Mouse (Mus musculus): Measurements from ENCODE around the gene Gm12355. TPM values are rescaled to one million over a fixed set of nuclear protein-coding genes. Genes with fewer than 3 reads are reported as not detected.
A peak's percentile ranks its signal among the peaks of the same experiment; 100 is the strongest.
"Not testable (repeated sequence)": the region's sequence is repeated elsewhere in the genome, so short reads cannot be mapped to it uniquely, and the experiment has no call there.

The Gm12355 gene
- total RNA-seq (2021) = 10 to 100 TPM; 15.7 to 19.1 TPM
- long read RNA-seq, experiment 1, partial matches to known transcripts = 0 of 3 reads
- long read RNA-seq, experiment 1, other reads (novel, unspliced or antisense) = 0 of 3 reads
- long read RNA-seq, experiment 2 = 0 reads

GRCm38 (mm10) chr11:98625611-98626410 lies at the start of gene Gm12355, which contains the start of gene Gsdma3:
Gene Gm12355 (minus strand): TSS chr11:98625661.
Gene Gsdma3 (plus strand): TSS chr11:98626360.
- no peak for DNase-seq

GRCm38 (mm10) chr11:98673136-98673535 lies 47.7 kb upstream of the Gm12355 start:
- DNase-seq = peak; percentile 68

- DNase-seq = no peak
Measured at GRCm38 (mm10) chr11:98672482-98672881, 47.0 kb upstream of the Gm12355 start.

GRCm38 (mm10) chr11:98671857-98672256 lies 46.4 kb upstream of the Gm12355 start:
- DNase-seq = peak; percentile 21

DNA sequence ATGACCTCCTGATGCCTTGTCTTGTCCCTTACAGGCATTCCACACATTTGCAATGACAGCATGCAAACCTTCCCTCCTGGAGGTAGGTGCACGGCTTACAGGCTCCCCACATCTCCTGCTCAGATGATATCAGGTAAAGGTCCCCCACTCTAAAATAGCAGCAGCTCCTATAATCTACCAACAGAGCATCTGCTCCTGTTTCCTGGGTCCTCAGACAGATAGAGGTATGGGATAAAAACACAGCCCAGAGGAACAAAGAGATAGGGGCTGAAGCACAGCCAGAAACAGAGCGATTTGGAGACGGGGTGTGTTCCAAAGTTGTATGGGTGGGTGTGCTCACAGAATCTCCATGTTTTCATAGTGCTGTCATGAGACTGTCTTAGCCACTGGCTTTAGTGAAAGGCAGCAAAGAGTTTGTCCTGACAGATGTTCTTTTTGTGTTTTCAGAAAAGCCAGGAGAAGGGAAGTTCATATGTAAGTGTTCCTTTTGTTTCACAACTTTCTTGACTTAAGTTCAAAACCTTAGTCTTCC lies 45.9 kb upstream of the Gm12355 start:
- no peak for DNase-seq

DNA sequence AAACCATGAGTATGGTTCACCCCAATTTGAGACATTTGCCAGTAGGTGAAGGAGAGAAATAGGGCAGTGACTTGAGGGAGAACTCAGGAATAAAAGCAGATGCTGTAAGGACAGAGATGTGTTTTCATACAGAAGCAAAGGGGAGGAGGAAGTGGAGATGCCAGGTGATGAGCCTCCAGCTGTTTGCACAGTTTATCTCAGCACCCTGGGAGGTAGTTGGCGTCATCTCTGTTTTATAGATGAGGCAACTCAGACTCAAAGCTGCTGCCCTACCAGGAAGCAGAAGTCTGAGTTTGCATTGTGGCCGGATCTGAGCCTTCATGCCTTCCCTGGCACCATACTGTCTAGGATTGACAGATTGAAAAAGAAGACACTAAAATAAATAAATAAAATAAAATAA lies 43.5 kb upstream of the Gm12355 start:
- no peak for DNase-seq

DNA sequence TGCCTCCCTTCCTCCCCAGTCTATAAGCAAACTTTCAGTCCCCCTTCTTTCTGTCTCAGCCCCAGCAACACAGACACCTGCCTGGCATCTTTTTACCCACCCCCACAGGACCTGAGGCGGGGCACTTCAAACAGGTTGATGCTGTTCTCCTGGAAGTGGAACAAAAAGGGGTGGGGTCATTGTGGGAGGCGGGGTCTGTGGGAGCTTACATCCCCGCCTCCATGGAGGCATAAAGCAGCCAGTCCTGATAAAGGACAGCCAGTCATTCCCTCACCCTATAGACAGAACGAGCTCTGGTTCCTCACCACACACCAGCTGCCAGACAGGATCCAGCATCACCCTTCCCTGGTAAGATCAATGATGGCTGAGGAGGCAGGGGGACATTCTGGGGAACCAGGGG lies 38.6 kb upstream of the Gm12355 start, which contains the start of gene Gsdma:
Gene Gsdma (plus strand): TSS at position 261 of the 400 bp plus-strand sequence.
- DNase-seq = no peak

GRCm38 (mm10) chr11:98660517-98660916 lies 35.1 kb upstream of the Gm12355 start:
- peak; percentile 29 for DNase-seq

DNA sequence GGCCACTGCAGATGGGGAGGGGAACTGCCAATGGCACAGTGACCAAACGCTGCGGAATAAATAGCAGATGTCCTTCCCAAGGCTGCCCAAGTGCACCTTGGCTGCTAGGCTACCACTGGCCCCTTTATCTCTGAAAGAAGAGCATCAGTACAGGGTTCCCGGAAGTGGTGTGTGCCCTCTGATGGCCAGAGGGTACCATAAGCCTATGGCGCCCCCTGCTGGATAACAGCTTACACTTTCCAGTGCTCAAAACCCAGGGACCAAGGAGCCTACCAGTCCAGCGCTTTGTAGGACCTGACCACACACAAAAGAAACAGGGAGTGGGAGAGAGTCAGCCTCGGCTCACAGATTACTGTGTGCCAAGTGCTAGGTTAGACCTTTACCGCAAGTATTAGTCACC lies 29.6 kb upstream of the Gm12355 start:
- DNase-seq = peak; percentile 72

- no peak for DNase-seq
Measured at GRCm38 (mm10) chr11:98646459-98646858, 21.0 kb upstream of the Gm12355 start, which contains the start of gene Gsdma2. Gene Gsdma2 (plus strand): TSS chr11:98646759.

DNA sequence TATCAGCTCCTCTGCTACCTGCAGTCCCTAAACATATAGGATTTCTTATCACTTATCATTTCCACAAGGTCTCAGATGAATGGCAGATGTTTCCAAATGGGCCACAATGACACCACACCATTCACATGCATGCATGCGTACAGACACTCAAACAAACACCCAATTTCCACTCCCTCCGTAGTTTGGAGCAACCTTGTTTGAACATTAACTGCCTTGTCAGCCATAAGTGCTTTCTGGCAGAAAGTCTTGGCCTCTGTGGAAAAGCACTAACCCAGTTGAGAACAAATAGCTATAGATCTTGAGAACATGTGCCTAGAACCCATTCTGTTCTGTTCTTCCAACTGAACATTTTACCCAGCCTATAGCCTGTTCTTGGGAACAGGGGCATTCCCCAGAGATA lies 20.5 kb upstream of the Gm12355 start:
- DNase-seq = no peak

- no peak for DNase-seq
Measured at GRCm38 (mm10) chr11:98644757-98645156, 19.3 kb upstream of the Gm12355 start.

DNA sequence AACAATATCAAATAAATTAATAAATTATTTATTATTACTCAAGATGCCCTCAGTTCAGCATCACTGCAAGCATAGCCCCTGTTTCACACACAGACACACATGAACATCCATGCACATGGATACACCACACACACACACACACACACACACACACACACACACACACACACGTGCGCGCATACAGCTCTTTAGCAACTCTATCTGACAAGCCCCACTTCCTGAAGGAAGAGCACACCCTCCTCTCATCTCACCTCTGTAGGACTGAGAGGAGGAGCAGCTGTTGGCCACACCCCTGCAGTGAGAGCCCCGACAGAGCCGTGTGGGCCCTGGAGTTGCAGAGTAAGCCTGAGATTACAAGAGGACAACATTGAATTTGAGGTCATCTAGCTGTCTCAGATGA lies 14.6 kb upstream of the Gm12355 start:
- no peak for DNase-seq

- no peak for DNase-seq
Measured at GRCm38 (mm10) chr11:98637501-98637900, 12.0 kb upstream of the Gm12355 start.

- DNase-seq = peak; percentile 46
Measured at GRCm38 (mm10) chr11:98635312-98635970, 10.0 kb upstream of the Gm12355 start.

DNA sequence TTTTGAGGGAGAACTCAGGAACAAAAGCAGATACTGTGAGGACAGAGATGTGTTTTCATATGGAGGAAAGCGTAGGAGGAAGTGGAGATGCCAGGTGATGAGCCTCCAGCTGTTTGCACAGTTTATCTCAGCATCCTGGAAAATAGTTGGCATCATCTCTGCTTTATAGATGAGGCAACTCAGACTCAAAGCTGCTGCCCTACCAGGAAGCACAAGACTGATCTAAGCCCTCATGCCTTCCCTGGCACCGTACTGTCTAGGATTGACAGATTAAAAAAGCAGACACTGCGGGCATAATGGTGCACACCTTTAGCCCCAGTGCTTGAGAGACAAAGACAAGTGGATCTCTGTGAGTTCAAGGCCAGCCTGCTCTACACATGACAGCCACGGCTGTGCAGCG lies 5.2 kb upstream of the Gm12355 start:
- no peak for DNase-seq

DNA sequence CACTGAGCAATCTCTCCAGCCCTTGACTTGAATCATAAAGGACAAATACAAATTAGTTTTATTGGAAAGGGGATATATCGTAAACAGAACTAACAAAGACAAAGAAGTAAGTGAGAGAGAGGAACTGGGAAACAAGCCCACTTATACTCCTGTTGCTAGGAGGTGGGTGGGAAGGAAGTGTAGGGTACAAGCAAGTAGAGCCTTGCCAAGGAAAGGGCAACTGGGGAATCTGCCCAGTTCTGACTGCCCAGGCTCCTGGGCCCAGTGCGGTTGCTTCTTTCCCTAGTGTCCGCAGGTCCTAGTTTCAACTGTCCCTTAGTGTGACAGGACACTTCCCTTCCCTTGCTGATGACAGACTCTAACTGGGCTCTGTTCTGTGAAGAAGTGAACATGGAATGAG lies 3.2 kb upstream of the Gm12355 start:
- DNase-seq = no peak

DNA sequence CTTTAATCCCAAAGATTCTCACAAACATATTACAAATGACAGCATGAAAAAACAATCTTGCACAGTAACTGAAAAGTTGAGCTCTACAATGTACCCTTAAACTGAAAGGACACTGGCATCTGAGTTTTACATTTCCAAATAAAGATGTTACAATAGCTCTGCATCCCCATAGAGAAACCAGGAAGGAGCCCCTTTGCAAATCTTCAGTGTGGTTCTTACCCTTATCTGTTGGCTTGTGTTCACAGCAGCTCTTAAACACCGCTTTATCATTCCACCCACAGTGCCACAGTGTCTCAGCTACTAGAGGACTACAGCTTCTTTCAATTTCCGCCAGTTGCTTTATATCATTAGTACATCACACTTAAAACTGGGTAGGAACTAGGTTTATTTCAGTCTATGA lies 1.1 kb downstream of the Gm12355 start:
- not testable (repeated sequence) for DNase-seq

GRCm38 (mm10) chr11:98623981-98624380 lies 1.5 kb downstream of the Gm12355 start:
- DNase-seq = not testable (repeated sequence)

DNA sequence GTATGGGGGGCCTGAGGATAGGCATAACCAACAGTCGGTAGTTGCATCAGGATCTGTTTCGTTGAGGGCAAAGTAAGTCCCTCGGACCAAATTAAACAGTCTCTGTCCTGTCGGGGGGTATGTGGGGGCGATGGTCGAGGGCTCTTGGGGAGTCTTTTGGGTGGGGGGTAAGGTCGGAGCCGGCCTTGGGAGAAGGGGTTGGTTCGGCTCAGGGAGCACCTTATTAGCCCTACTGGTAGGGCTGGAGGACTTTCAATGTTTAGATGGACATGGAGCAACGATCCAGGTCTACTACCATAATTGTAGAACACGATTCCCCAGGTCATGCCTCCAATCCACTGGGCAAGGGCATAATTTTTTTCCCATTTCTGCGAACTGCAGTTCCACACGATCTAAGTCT lies 4.7 kb downstream of the Gm12355 start:
- DNase-seq = no peak

GRCm38 (mm10) chr11:98606763-98607162 lies 18.7 kb downstream of the Gm12355 start:
- DNase-seq = no peak

DNA sequence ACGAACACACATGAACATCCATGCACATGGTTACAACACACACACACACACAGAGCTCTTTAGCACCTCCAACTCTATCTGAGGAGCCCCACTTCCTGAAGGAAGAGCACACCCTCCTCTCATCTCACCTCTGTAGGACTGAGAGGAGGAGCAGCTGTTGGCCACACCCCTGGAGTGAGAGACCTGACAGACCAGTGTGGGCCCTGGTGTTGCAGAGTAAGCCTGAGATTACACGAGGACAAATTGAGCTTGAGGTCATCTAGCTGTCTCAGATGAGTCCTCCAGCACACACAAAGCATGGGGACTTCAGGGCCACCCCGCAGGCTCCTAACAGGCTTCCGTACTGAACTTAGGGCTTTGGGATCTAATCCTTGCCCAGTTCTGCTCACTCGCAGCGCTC lies 20.6 kb downstream of the Gm12355 start:
- DNase-seq = not testable (repeated sequence)

- no peak for DNase-seq
Measured at GRCm38 (mm10) chr11:98603953-98604352, 21.5 kb downstream of the Gm12355 start.
